ENCODE assay signal across 14 mouse cellular contexts in the genomic region with DNA sequence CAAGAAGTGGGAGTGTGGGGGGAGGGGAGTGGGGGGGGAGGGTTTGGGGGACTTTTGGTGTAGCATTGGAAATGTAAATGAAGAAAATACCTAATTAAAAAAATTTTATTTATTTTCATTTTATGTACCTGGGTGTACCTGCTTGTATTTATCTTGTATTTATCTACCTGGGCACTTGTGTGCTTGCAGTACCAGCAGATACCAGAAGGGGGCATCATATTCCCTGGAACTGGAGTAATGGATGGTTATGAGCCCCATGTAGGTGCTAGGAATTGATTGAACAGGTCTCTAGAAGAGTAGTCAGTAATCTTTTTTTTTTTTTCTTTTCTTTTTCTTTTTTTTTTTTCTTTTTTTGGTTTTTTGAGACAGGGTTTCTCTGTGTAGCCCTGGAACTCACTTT. TPM values are rescaled to one million over a fixed set of nuclear protein-coding genes. Genes with fewer than 3 reads are reported as not detected.
A peak's percentile ranks its signal among the peaks of the same experiment; 100 is the strongest.
DNase-seq lines count a peak whose midpoint lies in the region; ATAC-seq and TF ChIP-seq lines count a peak whose summit lies in the region.
"Had no signal": no experiment of that assay in that cellular context is flagged by ENCODE, and none has a peak within 500 bp of the region (broad histone marks: within the 10 kb centered on the region; RNA-seq: fewer than 3 reads in every experiment).

No protein-coding gene starts in this region.

- no peaks in the 10 kb centered on the region for H3K79me2 ChIP-seq in CH12.LX (replicated peaks; ENCODE audit: control insufficient read depth, extremely low read depth, insufficient read depth, poor library complexity, severe bottlenecking)

- H3K36me3 ChIP-seq in CH12.LX (replicated peaks in 1 of 2; ENCODE audit: control insufficient read depth in 1 of 2, insufficient read depth in 1 of 2, low read length in 1 of 2): no peaks in the 10 kb centered on the region
- H3K36me3 ChIP-seq in liver, postnatal 0 days (replicated peaks; ENCODE audit: insufficient read depth, low read length): no peaks in the 10 kb centered on the region
- H3K36me3 ChIP-seq: hindbrain, embryonic 12.5 days; liver, embryonic 15.5 days; midbrain, embryonic 12.5 days had no signal

- no peak overlapping the region for H3K4me3 ChIP-seq in layer of hippocampus, adult 2 months
- no peak overlapping the region for H3K4me3 ChIP-seq in CH12.LX (replicated peaks in 1 of 3; ENCODE audit: low read depth in 2 of 3, low read length in 2 of 3, poor library complexity in 1 of 3)
- H3K4me3 ChIP-seq in liver, postnatal 0 days (ENCODE audit: low read depth, low read length): no peak overlapping the region
- H3K4me3 ChIP-seq: hindbrain, embryonic 12.5 days; liver, embryonic 15.5 days; midbrain, embryonic 12.5 days had no signal

- H3K9me3 ChIP-seq in CH12.LX (replicated peaks; ENCODE audit: low read length): no peaks in the 10 kb centered on the region
- no peaks in the 10 kb centered on the region for H3K9me3 ChIP-seq in liver, postnatal 0 days (ENCODE audit: low read length)
- H3K9me3 ChIP-seq: hindbrain, embryonic 12.5 days; liver, embryonic 15.5 days; midbrain, embryonic 12.5 days had no signal

- no peak for TF ChIP-seq POLR2A in CH12.LX (IDR thresholded peaks at IDR 0.05; ENCODE audit: low read depth, low read length)

- H3K9ac ChIP-seq in CH12.LX (ENCODE audit: insufficient read depth, low read depth): no peak overlapping the region
- no peak overlapping the region for H3K9ac ChIP-seq in liver, postnatal 0 days (replicated peaks)
- H3K9ac ChIP-seq: hindbrain, embryonic 12.5 days; liver, embryonic 15.5 days; midbrain, embryonic 12.5 days had no signal

- no peak for DNase-seq in layer of hippocampus, adult 2 months (ENCODE audit: low spot score in 2 of 2)
- no peak for DNase-seq in layer of hippocampus, postnatal 36 days
- DNase-seq in B cell, adult 2 months: peak; percentile 61 to 66
- DNase-seq in CH12.LX (ENCODE audit: extremely low read depth): no peak
- DNase-seq in liver, postnatal 0 days: peak; percentile 37
- DNase-seq in yolk sac, embryonic 10.5 days (ENCODE audit: low spot score): no peak
- DNase-seq in heart, adult 11 months: no peak
- DNase-seq: kidney, postnatal 14 days had no signal

- peak; percentile 70 for TF ChIP-seq CTCF in layer of hippocampus, adult 2 months (conservative IDR thresholded peaks at IDR 0.05)
- TF ChIP-seq CTCF in CH12.LX (conservative IDR thresholded peaks at IDR 0.05 in 1 of 2, IDR thresholded peaks at IDR 0.05 in 1 of 2; ENCODE audit: low read depth in 2 of 2, low read length in 2 of 2): peak; percentile 46 to 61
- peak; percentile 67 for TF ChIP-seq CTCF in liver, postnatal 0 days (IDR thresholded peaks at IDR 0.05; ENCODE audit: low read depth)

- TF ChIP-seq EP300 in CH12.LX (IDR thresholded peaks at IDR 0.05; ENCODE audit: low read length): no peak
- no peak for TF ChIP-seq EP300 in liver, postnatal 0 days (IDR thresholded peaks at IDR 0.05; ENCODE audit: low read depth)

- peaks cover 4 to 40% of the 10 kb centered on the region in 2 experiments for H3K4me1 ChIP-seq in CH12.LX (ENCODE audit: control insufficient read depth in 1 of 2, insufficient read depth in 2 of 2)
- H3K4me1 ChIP-seq in liver, postnatal 0 days (ENCODE audit: insufficient read depth): no peaks in the 10 kb centered on the region
- H3K4me1 ChIP-seq: liver, embryonic 15.5 days had no signal

- in situ Hi-C loops in CH12.LX (cut with MboI; ENCODE audit: low pct_ligation_motif_present, low pct_unique_long_range_greater_than_20kb, low sequenced_read_pairs): no loop called here

- peak; percentile 14 for TF ChIP-seq RAD21 in CH12.LX (IDR thresholded peaks at IDR 0.05; ENCODE audit: low read depth, low read length)

- dilution Hi-C loops in CH12.LX (cut with MboI; ENCODE audit: extremely low pct_ligation_motif_present, extremely low pct_unique_long_range_greater_than_20kb, low sequenced_read_pairs): no loop called here

- H3K27ac ChIP-seq in layer of hippocampus, adult 2 months: no peak overlapping the region
- no peak overlapping the region for H3K27ac ChIP-seq in CH12.LX (ENCODE audit: insufficient read depth, low read depth)
- H3K27ac ChIP-seq in liver, postnatal 0 days (ENCODE audit: low read depth): no peak overlapping the region
- H3K27ac ChIP-seq: hindbrain, embryonic 12.5 days; liver, embryonic 15.5 days; midbrain, embryonic 12.5 days had no signal

- no peak for ATAC-seq in liver, postnatal 0 days

- no peaks in the 10 kb centered on the region for H3K27me3 ChIP-seq in CH12.LX (replicated peaks)
- H3K27me3 ChIP-seq in liver, postnatal 0 days (ENCODE audit: insufficient read depth, low read length): 0 out of 2 replicates have a peak, but pooled peaks cover 10% of the 10 kb centered on the region

- H3K4me2 ChIP-seq in CH12.LX (ENCODE audit: insufficient read depth, low read depth, poor library complexity, severe bottlenecking): no peak overlapping the region
- no peak overlapping the region for H3K4me2 ChIP-seq in liver, postnatal 0 days (ENCODE audit: low read depth, low read length)
- H3K4me2 ChIP-seq: hindbrain, embryonic 12.5 days; liver, embryonic 15.5 days; midbrain, embryonic 12.5 days had no signal

TF ChIP-seq in CH12.LX, 34 proteins besides CTCF, POLR2A, EP300 and RAD21:
- no peak for TF ChIP-seq SIN3A (IDR thresholded peaks at IDR 0.05; ENCODE audit: low read length)
- TF ChIP-seq SMC3 (IDR thresholded peaks at IDR 0.05; ENCODE audit: low read depth, low read length): peak; percentile 27

RNA-seq across cellular contexts. Expression of a gene that starts 4.4 kb away (rescaled TPM):
- total RNA-seq in layer of hippocampus, adult 2 months (2021): not detected
- total RNA-seq in layer of hippocampus, postnatal 36 days (2021): not detected
- total RNA-seq in CH12.LX (2012; rRNA removed) (not detected in 2 replicates), CH12.LX (2014; rRNA removed) (not detected in 2 replicates)
- not detected in 2 replicates for polyA plus RNA-seq in CH12.LX (2012; ENCODE audit: insufficient read length, low read depth)
- polyA plus RNA-seq in liver, postnatal 0 days (2015; fragmentation: Nextera tagmentation; extraction: Ambion mirVana): not detected in 2 replicates
- total RNA-seq: left cerebral cortex, adult 18-20 months; neutrophil, adult 5-6 weeks had no signal
- polyA plus RNA-seq: hindbrain, embryonic 12.5 days; liver, embryonic 15.5 days; midbrain, embryonic 12.5 days had no signal

RNA-seq across cellular contexts. Expression of a gene that starts 9.5 kb away (rescaled TPM):
- not detected for total RNA-seq in layer of hippocampus, adult 2 months (2021)
- total RNA-seq in layer of hippocampus, postnatal 36 days (2021): not detected
- total RNA-seq in CH12.LX (2012; rRNA removed): 0.08 and 0.21 TPM in 2 replicates
- total RNA-seq in CH12.LX (2014; rRNA removed): not detected in 2 replicates
- 1.4 and 1.5 TPM in 2 replicates for polyA plus RNA-seq in CH12.LX (2012; ENCODE audit: insufficient read length, low read depth)
- not detected in 2 replicates for polyA plus RNA-seq in liver, postnatal 0 days (2015; fragmentation: Nextera tagmentation; extraction: Ambion mirVana)
- total RNA-seq: left cerebral cortex, adult 18-20 months; neutrophil, adult 5-6 weeks had no signal
- polyA plus RNA-seq: hindbrain, embryonic 12.5 days; liver, embryonic 15.5 days; midbrain, embryonic 12.5 days; small intestine, adult 2 months had no signal

RNA-seq across cellular contexts. Expression of a gene that starts 32.0 kb away (rescaled TPM):
- 10 to 100 TPM; 21.5 to 25.7 TPM for total RNA-seq in layer of hippocampus, adult 2 months (2021)
- 10 to 100 TPM; 23.0 to 28.7 TPM for total RNA-seq in layer of hippocampus, postnatal 36 days (2021)
- total RNA-seq in CH12.LX (2012; rRNA removed) (25.4 and 30.4 TPM in 2 replicates), CH12.LX (2014; rRNA removed) (21.7 and 26.0 TPM in 2 replicates)
- polyA plus RNA-seq in CH12.LX (2012; ENCODE audit: insufficient read length, low read depth): 16.5 and 18.3 TPM in 2 replicates
- polyA plus RNA-seq in liver, postnatal 0 days (2015; fragmentation: Nextera tagmentation; extraction: Ambion mirVana): 11.8 and 12.5 TPM in 2 replicates

RNA-seq across cellular contexts. Expression of a gene that starts 32.2 kb away (rescaled TPM):
- total RNA-seq in layer of hippocampus, adult 2 months (2021): 10 to 100 TPM; 68.4 to 76.9 TPM
- 10 to 100 TPM; 70.9 to 75.7 TPM for total RNA-seq in layer of hippocampus, postnatal 36 days (2021)
- total RNA-seq in CH12.LX (2012; rRNA removed) (0.88 and 1.6 TPM in 2 replicates), CH12.LX (2014; rRNA removed) (0.08 and 0.67 TPM in 2 replicates)
- 6.2 and 7.5 TPM in 2 replicates for polyA plus RNA-seq in CH12.LX (2012; ENCODE audit: insufficient read length, low read depth)
- polyA plus RNA-seq in liver, postnatal 0 days (2015; fragmentation: Nextera tagmentation; extraction: Ambion mirVana): 2.0 and 2.2 TPM in 2 replicates

RNA-seq across cellular contexts. Expression of a gene that starts 43.0 kb away (rescaled TPM):
- total RNA-seq in layer of hippocampus, adult 2 months (2021): 10 to 100 TPM; 63.9 to 75.2 TPM
- total RNA-seq in layer of hippocampus, postnatal 36 days (2021): 10 to 100 TPM; 64.3 to 79.1 TPM
- total RNA-seq in CH12.LX (2012; rRNA removed) (81.3 and 88.2 TPM in 2 replicates), CH12.LX (2014; rRNA removed) (125 and 135 TPM in 2 replicates)
- 55.9 and 69.2 TPM in 2 replicates for polyA plus RNA-seq in CH12.LX (2012; ENCODE audit: insufficient read length, low read depth)
- 48.0 and 50.4 TPM in 2 replicates for polyA plus RNA-seq in liver, postnatal 0 days (2015; fragmentation: Nextera tagmentation; extraction: Ambion mirVana)

Comparison
In these comparisons a context has a peak if more than half of its experiments do, and no peak if none do; other contexts are left out.
1. DNase-seq: peak in B cell, adult 2 months (2 of 2) and liver, postnatal 0 days (single experiment); none in layer of hippocampus, adult 2 months (0 of 2), layer of hippocampus, postnatal 36 days (0 of 2), CH12.LX (single experiment), yolk sac, embryonic 10.5 days (single experiment) and heart, adult 11 months (single experiment).
2. Peak in every context shown above with its lines, with median percentiles within 50 percentile points of each other: CTCF ChIP-seq.